Mouse (Mus musculus) brown adipose tissue, adult 24 weeks (tissue): ENCODE data around the gene Sema6b. TPM values are rescaled to one million over a fixed set of nuclear protein-coding genes. Genes with fewer than 3 reads are reported as not detected.

Experiments
- H3K27ac ChIP-seq: fragments of 200-500 bp; replicated peaks from 2 replicates; pipeline ENCODE4 v1.5.1; 2012; ENCODE audit warnings: low read depth, mild to moderate bottlenecking, low read length
- H3K4me1 ChIP-seq: fragments of 200-500 bp; 2 replicates; pipeline ENCODE4 v1.6.1; 2012; ENCODE audit warnings: low read length, mixed read lengths; ENCODE audit not compliant: control insufficient read depth, insufficient read depth, insufficient read length
- H3K4me3 ChIP-seq: fragments of 200-500 bp; 2 replicates; pipeline ENCODE4 v1.5.1; 2012; ENCODE audit warnings: low read depth, mild to moderate bottlenecking, low read length, moderate library complexity; ENCODE audit not compliant: insufficient read depth
- polyA plus RNA-seq: library from polyadenylated mRNA; stranded (reverse); fragments of >200 nt; gene quantifications from 2 replicates; pipeline ENCODE4 v1.2.4, GENCODE M21; 2012; ENCODE audit not compliant: missing spikeins, insufficient read depth, insufficient read length

Gene Sema6b
- polyA plus RNA-seq: 1.9 and 5.0 TPM in 2 replicates

GRCm38 (mm10) chr17:56139858-56140595 is at the start of gene Sema6b:
TSS of gene Sema6b (minus strand) at chr17:56140343.
- Histone ChIP-seq H3K4me1 (peaks cover 17% of the 10 kb centered on the region), H3K4me3 (peak within 1 kb of the TSS; percentile 74), H3K27ac (peak within 1 kb of the TSS; percentile 20)

DNA sequence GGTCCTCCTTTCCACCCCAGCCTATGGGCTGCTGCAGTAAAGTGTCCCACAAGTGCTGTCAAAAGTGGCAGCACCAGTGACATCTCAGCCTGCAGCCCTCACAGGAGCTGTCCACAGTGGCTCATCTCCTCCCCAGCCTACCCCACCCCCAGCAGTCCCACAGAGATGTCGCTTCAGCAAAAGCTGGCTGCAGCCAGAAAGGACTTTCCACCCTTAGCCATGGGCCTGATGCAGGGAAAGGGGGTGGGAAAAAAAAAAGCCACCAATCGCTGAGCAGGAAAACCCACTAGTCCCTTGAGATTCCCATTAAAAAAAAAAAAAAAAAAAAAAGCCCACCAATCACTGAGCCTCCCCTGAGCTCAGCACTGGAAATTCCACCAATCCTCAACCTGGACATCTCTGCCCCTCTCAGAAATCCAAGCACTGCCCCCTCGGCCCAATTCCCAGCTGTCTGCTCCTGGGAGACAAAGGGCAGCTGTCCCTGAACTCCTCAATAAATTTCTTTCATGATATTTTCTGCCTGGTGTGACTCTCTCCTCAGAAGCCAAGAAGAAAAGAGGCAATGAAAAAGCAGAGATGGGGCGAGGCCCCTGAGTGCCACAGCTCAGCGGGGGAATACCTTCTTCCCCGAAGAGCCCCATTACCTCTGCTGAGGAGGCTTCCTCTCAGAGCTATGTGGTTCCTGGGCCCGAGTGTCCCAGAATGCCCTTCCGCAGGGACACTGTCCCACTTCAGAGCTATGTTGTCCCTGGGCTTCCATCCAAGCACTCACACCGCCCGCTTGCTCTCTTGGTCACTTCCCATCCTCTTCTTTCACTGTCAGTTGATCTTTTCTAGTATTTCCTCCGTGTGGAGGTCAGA is 45.4 kb upstream of the Sema6b start:
- peak overlapping the region; percentile 28; the same call in 1 of the 2 replicates for H3K27ac ChIP-seq
- 0 out of 2 replicates have a peak, but pooled peaks cover 2% of the 10 kb centered on the region for H3K4me1 ChIP-seq
- H3K4me3 ChIP-seq: no peak overlapping the region

- Histone ChIP-seq H3K4me1 (0 out of 2 replicates have a peak, but pooled peaks cover 2% of the 10 kb centered on the region), H3K4me3 (peak within 1 kb of the TSS; percentile 84), H3K27ac (peak within 1 kb of the TSS; percentile 49)
These were observed 43.5 kb upstream of the Sema6b start, which contains the start of gene Mydgf for GRCm38 (mm10) chr17:56183658-56184103. TSS of gene Mydgf (minus strand) at chr17:56183920.

GRCm38 (mm10) chr17:56182975-56183657 is 43.0 kb upstream of the Sema6b start:
- H3K27ac ChIP-seq: peak overlapping the region; percentile 49

DNA sequence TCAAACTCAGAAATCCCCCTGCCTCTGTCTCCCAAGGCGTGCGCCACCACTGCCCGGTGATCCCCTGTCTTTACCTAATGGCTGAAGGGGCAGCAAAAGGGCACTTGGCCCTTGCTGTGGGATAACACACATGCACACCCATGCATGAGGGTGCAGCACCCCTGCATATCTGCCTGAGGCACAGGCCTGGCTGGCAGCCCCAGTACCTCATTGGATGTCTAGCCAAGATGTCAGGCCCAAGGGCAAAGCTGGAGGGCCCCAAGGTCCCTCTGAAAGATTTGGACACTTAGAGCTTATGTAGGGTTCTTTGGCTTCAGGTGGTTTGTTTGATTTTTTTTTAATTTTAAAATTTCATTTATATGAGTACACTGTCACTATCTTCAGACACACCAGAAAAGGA is 35.3 kb upstream of the Sema6b start:
- H3K4me1 ChIP-seq: peaks cover 7% of the 10 kb centered on the region
- no peak overlapping the region for H3K4me3 ChIP-seq
- no peak overlapping the region for H3K27ac ChIP-seq

More at GRCm38 (mm10) chr17:56182975-56183657, 43.0 kb upstream of the Sema6b start:
- H3K4me3 ChIP-seq: peak overlapping the region; percentile 84
- H3K4me1 ChIP-seq: 0 out of 2 replicates have a peak, but pooled peaks cover 2% of the 10 kb centered on the region

GRCm38 (mm10) chr17:56173401-56174046 is 33.4 kb upstream of the Sema6b start:
- Histone ChIP-seq H3K4me3 (no peak overlapping the region), H3K27ac (no peak overlapping the region), H3K4me1 (peaks cover 10% of the 10 kb centered on the region)

- no peak overlapping the region; the same call in 1 of the 2 replicates for H3K27ac ChIP-seq
- H3K4me3 ChIP-seq: no peak overlapping the region
- peaks cover 10% of the 10 kb centered on the region for H3K4me1 ChIP-seq
These were observed 31.7 kb upstream of the Sema6b start for GRCm38 (mm10) chr17:56171881-56172280.

GRCm38 (mm10) chr17:56171456-56171855 is 31.3 kb upstream of the Sema6b start:
- no peak overlapping the region for H3K4me3 ChIP-seq
- peaks cover 10% of the 10 kb centered on the region for H3K4me1 ChIP-seq
- no peak overlapping the region; the same call in 1 of the 2 replicates for H3K27ac ChIP-seq

GRCm38 (mm10) chr17:56170636-56171035 is 30.5 kb upstream of the Sema6b start:
- H3K4me1 ChIP-seq: peaks cover 10% of the 10 kb centered on the region
- peak overlapping the region; percentile 20; the same call in 1 of the 2 replicates for H3K4me3 ChIP-seq
- peak overlapping the region; percentile 89 for H3K27ac ChIP-seq

GRCm38 (mm10) chr17:56169830-56170229 is 29.7 kb upstream of the Sema6b start:
- Histone ChIP-seq H3K4me1 (peaks cover 10% of the 10 kb centered on the region), H3K4me3 (peak overlapping the region; percentile 20; the same call in 1 of the 2 replicates), H3K27ac (peak overlapping the region; percentile 89)

DNA sequence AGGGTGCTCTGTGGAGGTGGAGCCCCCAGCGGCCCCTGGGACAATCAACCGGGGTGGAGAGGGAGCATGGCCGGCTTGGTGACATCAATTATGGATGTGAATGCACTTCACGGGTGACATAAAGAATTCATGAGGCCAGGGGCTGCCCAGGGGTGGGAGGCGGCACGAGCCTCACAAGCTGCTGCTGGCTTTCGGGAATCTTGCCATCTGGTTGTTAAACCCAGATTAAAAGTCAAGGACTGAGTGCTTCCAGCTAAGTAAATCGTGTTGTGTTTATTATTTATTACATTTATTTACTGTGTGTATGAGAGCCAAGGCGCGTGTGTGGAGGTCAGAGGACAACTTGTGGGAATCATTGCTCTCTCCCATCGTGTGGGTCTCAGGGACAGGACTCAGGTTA is 25.5 kb upstream of the Sema6b start:
- Histone ChIP-seq H3K4me1 (peaks cover 11% of the 10 kb centered on the region), H3K4me3 (no peak overlapping the region), H3K27ac (no peak overlapping the region)

- Histone ChIP-seq H3K27ac (peak overlapping the region; percentile 86; the same call in 1 of the 2 replicates), H3K4me1 (peaks cover 5% of the 10 kb centered on the region; the same call in 1 of the 2 replicates), H3K4me3 (0 out of 2 replicates have a peak overlapping the region, but pooled peaks have one; percentile 59)
These were observed 24.4 kb upstream of the Sema6b start for GRCm38 (mm10) chr17:56164510-56164909.

- Histone ChIP-seq H3K4me1 (peaks cover 5% of the 10 kb centered on the region; the same call in 1 of the 2 replicates), H3K4me3 (peak overlapping the region; percentile 59), H3K27ac (peak overlapping the region; percentile 86)
These were observed 23.5 kb upstream of the Sema6b start for GRCm38 (mm10) chr17:56163523-56164102.
